Mouse (Mus musculus): ENCODE measurements around the gene Agap2. TPM values are rescaled to one million over a fixed set of nuclear protein-coding genes. Genes with fewer than 3 reads are reported as not detected.
A peak's percentile ranks its signal among the peaks of the same experiment; 100 is the strongest.

Agap2 gene
- polyA plus RNA-seq, 1 experiment = 0.85 TPM

DNA sequence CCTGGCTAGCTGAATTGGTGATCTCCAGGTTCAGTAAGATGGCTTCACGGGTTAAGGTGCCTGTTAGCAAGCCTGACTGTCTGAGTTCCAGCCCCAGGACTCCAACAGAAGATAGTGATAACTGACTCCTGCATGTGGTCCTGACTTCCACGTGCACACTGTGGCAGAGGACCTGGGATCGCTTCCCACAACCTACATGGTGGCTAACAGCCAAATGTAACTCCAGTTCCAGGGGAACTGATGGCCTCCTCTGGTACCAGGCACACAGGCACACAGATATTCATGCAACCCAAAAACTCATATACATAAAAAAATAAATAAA is 33.1 kb downstream of the Agap2 start:
- no peak overlapping the region for H3K4me3 ChIP-seq (ENCODE audit: low read depth, low read length)
- H3K9me3 ChIP-seq (replicated peaks; ENCODE audit: control insufficient read depth, insufficient read depth, low read length, poor library complexity, severe bottlenecking) = no peaks in the 10 kb centered on the region
- H3K36me3 ChIP-seq (ENCODE audit: control insufficient read depth, insufficient read depth, low read length, poor library complexity, severe bottlenecking) = no peaks in the 10 kb centered on the region
- H3K27ac ChIP-seq (ENCODE audit: insufficient read depth, low read length) = no peak overlapping the region
- no peak overlapping the region for H3K9ac ChIP-seq (ENCODE audit: low read depth, poor library complexity, severe bottlenecking)
- H3K27me3 ChIP-seq (ENCODE audit: control insufficient read depth, insufficient read depth, low read length, poor library complexity, severe bottlenecking) = no peaks in the 10 kb centered on the region
- H3K4me1 ChIP-seq (ENCODE audit: control insufficient read depth, insufficient read depth, low read length) = no peaks in the 10 kb centered on the region
- no peak for TF ChIP-seq EP300 (IDR thresholded peaks at IDR 0.05; ENCODE audit: insufficient read depth, low read depth, low read length)
- no peak for TF ChIP-seq POLR2A (IDR thresholded peaks at IDR 0.05; ENCODE audit: insufficient read depth, low read length)
- no peak for TF ChIP-seq CTCF (IDR thresholded peaks at IDR 0.05; ENCODE audit: low read depth, low read length)

DNA sequence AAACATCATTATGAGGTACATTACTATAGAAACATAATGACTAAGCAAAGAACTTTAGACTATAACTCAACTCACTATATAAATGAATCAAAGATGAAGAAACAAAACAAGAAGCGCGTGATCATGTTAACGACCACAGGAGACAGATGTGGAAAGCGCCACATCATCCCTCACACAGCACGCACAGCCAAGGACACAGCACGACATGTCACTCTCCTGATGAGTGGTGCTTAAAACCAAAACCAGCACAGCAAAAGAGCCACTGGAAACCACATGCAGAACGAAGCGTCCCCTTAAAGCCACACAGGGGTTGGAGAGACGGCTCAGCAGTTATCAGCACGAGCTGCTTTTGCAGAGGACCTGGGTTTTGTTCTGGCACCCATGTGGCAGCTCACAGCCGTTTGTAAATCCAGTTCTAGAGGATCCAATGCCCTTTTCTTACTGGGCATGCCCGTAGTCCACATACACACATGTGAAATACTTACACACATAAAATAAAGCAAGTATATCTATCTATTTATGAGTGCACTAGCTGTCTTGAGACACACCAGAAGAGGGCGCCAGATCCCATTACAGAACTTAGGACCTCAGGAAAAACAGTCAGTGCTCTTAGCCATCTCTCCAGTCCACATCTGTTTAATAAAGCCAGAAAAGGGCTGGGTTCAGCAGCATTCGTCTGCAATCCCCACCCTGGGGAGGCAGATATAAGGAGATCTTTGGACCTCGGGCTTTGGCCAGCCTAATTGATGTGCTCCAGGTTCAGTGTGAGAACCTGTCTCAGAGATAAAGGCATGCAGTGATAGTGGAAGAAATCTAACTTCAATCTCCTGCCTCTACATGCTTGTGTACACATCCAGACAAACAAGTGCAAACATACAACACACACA is 36.2 kb downstream of the Agap2 start:
- no peaks in the 10 kb centered on the region for H3K36me3 ChIP-seq (ENCODE audit: control insufficient read depth, insufficient read depth, low read length, poor library complexity, severe bottlenecking)
- no peaks in the 10 kb centered on the region for H3K27me3 ChIP-seq (ENCODE audit: control insufficient read depth, insufficient read depth, low read length, poor library complexity, severe bottlenecking)
- TF ChIP-seq CTCF (IDR thresholded peaks at IDR 0.05; ENCODE audit: low read depth, low read length) (peak; percentile 14), EP300 (IDR thresholded peaks at IDR 0.05; ENCODE audit: insufficient read depth, low read depth, low read length) (no peak)
- no peaks in the 10 kb centered on the region for H3K9me3 ChIP-seq (replicated peaks; ENCODE audit: control insufficient read depth, insufficient read depth, low read length, poor library complexity, severe bottlenecking)
- H3K9ac ChIP-seq (ENCODE audit: low read depth, poor library complexity, severe bottlenecking) = no peak overlapping the region
- H3K4me1 ChIP-seq (ENCODE audit: control insufficient read depth, insufficient read depth, low read length) = no peaks in the 10 kb centered on the region
- no peak overlapping the region for H3K4me3 ChIP-seq (ENCODE audit: low read depth, low read length)
- H3K27ac ChIP-seq (ENCODE audit: insufficient read depth, low read length) = no peak overlapping the region

DNA sequence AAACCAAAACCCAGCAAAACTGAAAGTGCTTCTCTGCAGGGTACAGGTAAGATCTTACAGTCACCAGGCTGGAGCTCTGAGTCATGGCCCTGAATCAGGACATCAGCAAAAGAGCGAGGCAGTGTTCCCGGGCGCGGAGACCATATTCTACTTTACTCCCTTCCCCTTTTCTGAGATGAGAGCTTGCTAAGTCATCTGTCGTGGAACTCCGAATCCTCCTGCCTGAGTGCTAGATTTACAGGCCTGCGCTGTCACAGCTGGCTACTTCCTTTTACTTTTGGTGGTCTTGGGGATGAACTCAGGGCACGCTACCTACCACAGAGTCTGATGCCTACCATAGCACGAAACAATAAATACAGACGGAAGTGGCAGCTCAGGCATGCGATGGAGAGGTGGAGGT is 39.3 kb downstream of the Agap2 start:
- Histone ChIP-seq H3K27ac (ENCODE audit: insufficient read depth, low read length) (no peak overlapping the region), H3K9ac (ENCODE audit: low read depth, poor library complexity, severe bottlenecking) (no peak overlapping the region), H3K27me3 (ENCODE audit: control insufficient read depth, insufficient read depth, low read length, poor library complexity, severe bottlenecking) (no peaks in the 10 kb centered on the region), H3K36me3 (ENCODE audit: control insufficient read depth, insufficient read depth, low read length, poor library complexity, severe bottlenecking) (peaks cover 4% of the 10 kb centered on the region), H3K4me1 (ENCODE audit: control insufficient read depth, insufficient read depth, low read length) (no peaks in the 10 kb centered on the region), H3K4me3 (ENCODE audit: low read depth, low read length) (no peak overlapping the region), H3K9me3 (replicated peaks; ENCODE audit: control insufficient read depth, insufficient read depth, low read length, poor library complexity, severe bottlenecking) (no peaks in the 10 kb centered on the region)
- TF ChIP-seq EP300 (IDR thresholded peaks at IDR 0.05; ENCODE audit: insufficient read depth, low read depth, low read length) = no peak
- no peak for TF ChIP-seq POLR2A (IDR thresholded peaks at IDR 0.05; ENCODE audit: insufficient read depth, low read length)
- no peak for TF ChIP-seq CTCF (IDR thresholded peaks at IDR 0.05; ENCODE audit: low read depth, low read length)

DNA sequence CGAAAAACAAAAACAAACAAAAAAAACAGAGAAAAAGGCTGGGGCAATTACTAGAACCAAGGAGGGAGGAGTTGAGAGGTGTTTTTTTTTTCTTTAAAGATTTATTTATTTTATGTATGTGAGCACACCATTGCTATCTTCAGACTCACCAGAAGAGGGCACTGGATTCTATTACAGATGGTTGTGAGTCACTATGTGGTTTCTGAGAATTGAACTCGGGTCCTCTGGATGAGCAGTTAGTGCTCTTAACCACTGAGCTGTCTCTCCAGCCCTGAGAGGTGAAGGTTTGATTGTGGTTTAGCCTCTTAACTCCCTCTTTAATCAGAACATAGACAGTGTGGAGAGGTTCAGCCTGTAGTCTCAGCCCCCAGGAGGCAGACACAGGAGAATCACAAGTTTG is 40.0 kb downstream of the Agap2 start:
- no peak overlapping the region for H3K4me3 ChIP-seq (ENCODE audit: low read depth, low read length)
- H3K9me3 ChIP-seq (replicated peaks; ENCODE audit: control insufficient read depth, insufficient read depth, low read length, poor library complexity, severe bottlenecking) = no peaks in the 10 kb centered on the region
- H3K27ac ChIP-seq (ENCODE audit: insufficient read depth, low read length) = no peak overlapping the region
- H3K27me3 ChIP-seq (ENCODE audit: control insufficient read depth, insufficient read depth, low read length, poor library complexity, severe bottlenecking) = no peaks in the 10 kb centered on the region
- no peak overlapping the region for H3K9ac ChIP-seq (ENCODE audit: low read depth, poor library complexity, severe bottlenecking)
- no peak for TF ChIP-seq POLR2A (IDR thresholded peaks at IDR 0.05; ENCODE audit: insufficient read depth, low read length)
- TF ChIP-seq EP300 (IDR thresholded peaks at IDR 0.05; ENCODE audit: insufficient read depth, low read depth, low read length) = no peak
- TF ChIP-seq CTCF (IDR thresholded peaks at IDR 0.05; ENCODE audit: low read depth, low read length) = no peak
- no peaks in the 10 kb centered on the region for H3K4me1 ChIP-seq (ENCODE audit: control insufficient read depth, insufficient read depth, low read length)
- H3K36me3 ChIP-seq (ENCODE audit: control insufficient read depth, insufficient read depth, low read length, poor library complexity, severe bottlenecking) = peaks cover 4% of the 10 kb centered on the region

DNA sequence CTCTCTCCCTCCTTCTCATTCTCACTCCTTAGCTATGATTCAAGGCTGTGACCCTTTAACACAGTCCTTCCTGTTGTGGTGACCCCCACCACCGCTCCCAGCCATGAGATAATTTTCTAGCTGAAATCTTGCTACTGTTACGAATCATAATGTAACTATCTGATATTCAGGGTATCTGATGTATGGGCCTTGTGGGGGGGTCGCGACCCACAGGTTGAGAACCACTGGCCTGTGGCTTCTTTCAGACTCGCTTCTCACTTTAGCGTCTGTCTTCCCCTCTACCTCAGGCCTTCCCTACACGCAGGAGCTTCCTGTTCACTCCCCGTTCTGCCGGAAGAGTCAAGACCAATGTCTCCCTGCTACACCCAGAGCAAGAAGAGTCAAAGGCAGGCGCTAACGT is 43.4 kb downstream of the Agap2 start:
- Histone ChIP-seq H3K9me3 (replicated peaks; ENCODE audit: control insufficient read depth, insufficient read depth, low read length, poor library complexity, severe bottlenecking) (no peaks in the 10 kb centered on the region), H3K9ac (ENCODE audit: low read depth, poor library complexity, severe bottlenecking) (no peak overlapping the region), H3K4me1 (ENCODE audit: control insufficient read depth, insufficient read depth, low read length) (no peaks in the 10 kb centered on the region), H3K4me3 (ENCODE audit: low read depth, low read length) (no peak overlapping the region), H3K36me3 (ENCODE audit: control insufficient read depth, insufficient read depth, low read length, poor library complexity, severe bottlenecking) (peaks cover 4% of the 10 kb centered on the region), H3K27ac (ENCODE audit: insufficient read depth, low read length) (no peak overlapping the region), H3K27me3 (ENCODE audit: control insufficient read depth, insufficient read depth, low read length, poor library complexity, severe bottlenecking) (no peaks in the 10 kb centered on the region)
- TF ChIP-seq CTCF (IDR thresholded peaks at IDR 0.05; ENCODE audit: low read depth, low read length) (no peak), POLR2A (IDR thresholded peaks at IDR 0.05; ENCODE audit: insufficient read depth, low read length) (no peak), EP300 (IDR thresholded peaks at IDR 0.05; ENCODE audit: insufficient read depth, low read depth, low read length) (no peak)

DNA sequence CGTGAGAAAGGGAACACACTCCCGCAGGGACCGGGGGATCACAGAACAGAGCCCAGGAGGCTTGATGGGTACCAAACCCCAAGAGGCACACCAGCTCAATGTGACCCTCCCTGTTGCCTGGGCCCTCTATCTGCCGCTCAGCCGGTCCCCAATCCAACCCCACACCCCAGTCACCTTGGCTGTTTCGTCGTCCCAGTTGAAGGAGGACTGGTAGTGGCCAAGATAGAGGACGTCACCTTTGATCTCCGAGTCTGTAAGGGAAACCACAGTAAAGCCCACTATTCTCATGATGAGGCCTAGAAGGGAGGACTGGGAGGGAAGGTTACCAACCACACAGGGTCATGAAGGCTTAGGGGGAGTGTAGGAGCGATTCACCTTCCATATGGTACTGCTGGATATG is 44.1 kb downstream of the Agap2 start:
- H3K36me3 ChIP-seq (ENCODE audit: control insufficient read depth, insufficient read depth, low read length, poor library complexity, severe bottlenecking) = peaks cover 4% of the 10 kb centered on the region
- H3K9ac ChIP-seq (ENCODE audit: low read depth, poor library complexity, severe bottlenecking) = no peak overlapping the region
- no peaks in the 10 kb centered on the region for H3K4me1 ChIP-seq (ENCODE audit: control insufficient read depth, insufficient read depth, low read length)
- H3K27me3 ChIP-seq (ENCODE audit: control insufficient read depth, insufficient read depth, low read length, poor library complexity, severe bottlenecking) = no peaks in the 10 kb centered on the region
- TF ChIP-seq POLR2A (IDR thresholded peaks at IDR 0.05; ENCODE audit: insufficient read depth, low read length) (no peak), CTCF (IDR thresholded peaks at IDR 0.05; ENCODE audit: low read depth, low read length) (no peak), EP300 (IDR thresholded peaks at IDR 0.05; ENCODE audit: insufficient read depth, low read depth, low read length) (no peak)
- H3K9me3 ChIP-seq (replicated peaks; ENCODE audit: control insufficient read depth, insufficient read depth, low read length, poor library complexity, severe bottlenecking) = no peaks in the 10 kb centered on the region
- no peak overlapping the region for H3K4me3 ChIP-seq (ENCODE audit: low read depth, low read length)
- no peak overlapping the region for H3K27ac ChIP-seq (ENCODE audit: insufficient read depth, low read length)

Data from ES-Bruce4 (cell line).